In the genomic region with DNA sequence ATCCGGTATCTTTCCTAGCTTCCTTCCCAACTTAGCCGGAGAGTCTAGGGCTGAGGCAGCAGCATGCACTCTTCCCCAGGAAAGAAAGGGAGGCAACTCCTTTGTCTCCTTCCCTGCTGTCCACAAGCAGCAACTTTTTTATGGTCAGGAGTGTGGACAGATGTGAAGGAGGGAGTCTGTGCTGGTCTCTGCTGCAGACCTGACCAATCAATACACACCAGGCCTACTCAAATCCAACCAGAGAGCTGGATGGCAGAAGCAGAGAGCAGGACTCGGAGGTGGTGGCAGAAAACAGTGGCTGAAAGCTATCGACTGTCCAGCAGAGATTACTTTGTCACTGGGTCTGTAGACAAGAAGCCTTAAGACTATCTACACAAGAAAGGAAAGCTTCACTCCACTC, we compare ENCODE assay signal across 8 mouse cellular contexts. TPM values are rescaled to one million over a fixed set of nuclear protein-coding genes. Genes with fewer than 3 reads are reported as not detected.
A peak's percentile ranks its signal among the peaks of the same experiment; 100 is the strongest.
DNase-seq lines count a peak whose midpoint lies in the region; ATAC-seq lines count a peak whose summit lies in the region.

A gene (minus strand): TSS at position 205 of the 400 bp plus-strand sequence.

- 80% methylated on average over 4 of the region's 4 CpGs for WGBS in limb, embryonic 15.5 days

- intact Hi-C loops in heart, postnatal 25 days (cut with DNase I): no loop called here

- no peaks in the 10 kb centered on the region for H3K9me3 ChIP-seq in limb, embryonic 15.5 days

- H3K27ac ChIP-seq in limb, embryonic 15.5 days: no peak within 1 kb of the TSS

- H3K4me2 ChIP-seq in limb, embryonic 15.5 days: no peak within 1 kb of the TSS

- DNase-seq in kidney, adult 11 months: peak; percentile 67
- DNase-seq in kidney, postnatal 4 days: no peak
- DNase-seq in adrenal gland, postnatal 4 days (ENCODE audit: low spot score in 2 of 2): no peak
- DNase-seq in heart, postnatal 25 days (ENCODE audit: low spot score): no peak
- no peak for DNase-seq in layer of hippocampus, postnatal 10 days (ENCODE audit: low spot score in 2 of 2)
- DNase-seq in thymus, postnatal 10 days (ENCODE audit: low spot score in 2 of 2): no peak
- no peak for DNase-seq in layer of hippocampus, postnatal 14 days (ENCODE audit: low spot score in 2 of 2)

- no peaks in the 10 kb centered on the region for H3K27me3 ChIP-seq in limb, embryonic 15.5 days

- H3K36me3 ChIP-seq in limb, embryonic 15.5 days: no peaks in the 10 kb centered on the region

- H3K9ac ChIP-seq in limb, embryonic 15.5 days: no peak within 1 kb of the TSS

- no peak for ATAC-seq in limb, embryonic 15.5 days (ENCODE audit: insufficient number of reproducible peaks, low FRiP score, low TSS enrichment, low read depth)

- H3K4me1 ChIP-seq in limb, embryonic 15.5 days: no peaks in the 10 kb centered on the region

- no peak within 1 kb of the TSS for H3K4me3 ChIP-seq in limb, embryonic 15.5 days

RNA-seq across cellular contexts. Expression of the gene that starts here (rescaled TPM):
- 10 to 100 TPM; 77.3 to 90.7 TPM for total RNA-seq in adrenal gland, postnatal 4 days (2021)
- total RNA-seq in heart, postnatal 25 days (2021): 10 to 100 TPM; 16.4 to 17.3 TPM
- polyA plus RNA-seq in limb, embryonic 15.5 days (2015; fragmentation: Nextera tagmentation; extraction: Ambion mirVana): 57.3 and 62.6 TPM in 2 replicates
- 1 to 10 TPM; 7.4 to 10.0 TPM for total RNA-seq in layer of hippocampus, postnatal 10 days (2021)
- 1 to 10 TPM; 6.2 to 7.8 TPM for total RNA-seq in layer of hippocampus, postnatal 14 days (2021)

Comparison
In these comparisons a context has a peak if more than half of its experiments do, and no peak if none do; other contexts are left out.
1. RNA of the gene that starts here (total RNA-seq): 77.3 to 90.7 TPM in adrenal gland, postnatal 4 days; 16.4 to 17.3 TPM in heart, postnatal 25 days, 7.4 to 10.0 TPM in layer of hippocampus, postnatal 10 days and 6.2 to 7.8 TPM in layer of hippocampus, postnatal 14 days; every median in the first group is over 4 times any median in the second.